Mouse (Mus musculus) yolk sac, embryonic 10.5 days (tissue): Measurements from ENCODE around the gene Gm595.

Experiments used
- DNase-seq: peaks from one replicate; pipeline ENCODE4 v3.0.0-alpha.2; 2017; ENCODE audit warnings: low spot score

Gm595 gene

GRCm38 (mm10) chrX:48877613-48878012 lies at the start of gene Gm595:
Gene Gm595, minus strand, starts transcription at chrX:48877713.
- no peak for DNase-seq

GRCm38 (mm10) chrX:48908421-48908820 lies 30.9 kb upstream of the Gm595 start:
- no peak for DNase-seq

GRCm38 (mm10) chrX:48903744-48904143 lies 26.2 kb upstream of the Gm595 start:
- no peak for DNase-seq

GRCm38 (mm10) chrX:48899555-48899954 lies 22.0 kb upstream of the Gm595 start:
- no peak for DNase-seq

- peak; percentile 3 for DNase-seq
Measured at GRCm38 (mm10) chrX:48896803-48897202, 19.3 kb upstream of the Gm595 start.

- DNase-seq, result no peak
Measured at GRCm38 (mm10) chrX:48893946-48894345, 16.4 kb upstream of the Gm595 start.

GRCm38 (mm10) chrX:48890259-48890658 lies 12.7 kb upstream of the Gm595 start:
- DNase-seq, result no peak

- DNase-seq, result no peak
Measured at GRCm38 (mm10) chrX:48884615-48885014, 7.1 kb upstream of the Gm595 start.
